Mouse (Mus musculus) T-cell, adult 2 months (primary cell): ENCODE results near the gene Trim2.

Experiments
- DNase-seq: peaks from one replicate; pipeline ENCODE4 v3.0.0; 2022; ENCODE audit warnings: low spot score

The Trim2 gene

DNA sequence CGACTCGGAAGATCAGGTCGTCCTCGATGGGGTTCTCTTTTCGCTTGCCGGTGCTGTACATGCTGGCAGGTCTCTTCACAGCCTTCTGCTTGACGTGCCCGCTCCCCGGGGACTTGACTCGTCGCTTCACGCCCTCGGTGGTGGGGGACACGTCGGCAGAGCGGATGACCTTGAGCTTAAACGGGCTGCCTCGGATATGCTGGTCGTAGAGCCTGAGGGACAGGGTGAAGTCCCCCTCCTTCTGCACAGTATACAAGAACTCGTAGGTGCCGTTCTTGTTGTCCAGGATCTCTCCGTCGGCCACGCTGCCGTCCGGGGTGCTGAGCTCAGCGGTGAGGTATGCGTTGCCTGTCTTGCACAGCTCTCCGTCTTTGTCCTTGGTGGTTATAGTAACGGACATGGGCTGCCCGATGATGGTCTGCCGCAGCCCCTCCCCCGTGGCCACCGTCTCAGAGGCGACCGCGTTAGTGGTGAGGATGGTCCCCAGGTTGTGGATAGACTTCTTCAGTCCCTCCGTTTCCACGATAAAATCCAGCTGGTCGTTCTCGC, 116.1 kb downstream of the Trim2 start:
- peak; percentile 8 for DNase-seq

DNA sequence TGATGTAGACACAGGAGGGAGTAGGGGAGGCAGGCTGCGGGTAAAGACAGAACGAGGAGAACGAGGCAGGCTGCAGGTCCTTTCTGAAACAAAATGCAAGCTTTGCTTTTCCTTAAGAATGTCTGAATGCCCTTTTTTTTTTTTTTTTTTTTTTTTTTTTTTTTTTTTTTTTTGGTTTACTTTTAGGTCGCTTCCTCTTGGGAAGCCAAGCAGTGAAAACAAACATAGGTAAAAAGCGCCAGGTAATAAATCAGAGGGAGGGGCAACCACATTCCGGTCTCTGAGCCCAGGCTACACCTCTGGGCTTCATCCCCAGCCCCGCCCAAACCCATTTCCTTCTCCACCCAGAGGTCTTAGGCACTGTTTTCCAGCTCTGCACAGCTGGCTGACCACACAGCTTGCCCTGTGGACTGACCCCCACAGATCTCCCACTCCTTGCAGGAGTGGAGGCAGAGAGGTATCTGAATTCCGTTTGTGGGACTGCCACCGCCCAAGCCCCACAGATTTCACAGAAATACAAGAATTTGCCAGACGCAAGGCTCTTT, 117.0 kb downstream of the Trim2 start:
- no peak for DNase-seq

DNA sequence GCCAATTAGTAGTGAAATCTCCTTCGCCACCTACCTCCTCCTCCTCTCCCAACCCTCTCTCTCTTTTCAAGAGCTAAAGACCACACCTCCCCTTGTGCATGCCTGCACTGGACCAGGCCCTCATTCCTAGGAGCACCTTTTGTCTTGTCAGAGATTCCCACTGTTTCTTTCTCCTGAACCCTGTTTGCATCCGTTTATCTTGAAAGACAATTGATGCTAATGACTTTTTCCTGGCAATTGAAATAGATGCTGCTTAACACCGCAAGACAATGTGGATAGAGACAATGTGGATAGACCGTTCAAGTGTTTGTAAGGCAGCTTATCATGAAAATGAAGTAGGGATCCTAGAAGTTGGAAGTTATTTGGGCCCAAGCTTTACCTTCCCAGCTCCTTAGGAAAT, 125.0 kb downstream of the Trim2 start:
- DNase-seq = no peak

DNA sequence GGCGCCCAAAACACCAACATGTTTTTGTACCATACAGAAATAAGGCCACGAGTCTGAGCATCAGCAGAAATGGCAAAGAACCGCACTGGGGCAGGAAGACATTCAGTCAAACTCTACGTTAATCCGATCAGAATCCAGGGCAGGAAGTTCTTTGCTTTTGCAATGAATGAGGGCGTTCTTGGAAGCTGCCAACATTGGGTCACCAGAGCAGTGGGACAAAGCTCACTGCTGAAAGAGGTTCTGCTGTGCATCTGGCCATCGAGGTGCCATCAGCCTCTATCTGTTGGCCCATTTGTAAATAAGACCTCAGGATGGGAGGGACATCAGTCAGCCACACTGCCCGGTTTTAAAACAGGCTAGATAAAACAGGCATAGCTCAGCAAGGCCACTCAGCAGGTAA, 125.6 kb downstream of the Trim2 start:
- no peak for DNase-seq

DNA sequence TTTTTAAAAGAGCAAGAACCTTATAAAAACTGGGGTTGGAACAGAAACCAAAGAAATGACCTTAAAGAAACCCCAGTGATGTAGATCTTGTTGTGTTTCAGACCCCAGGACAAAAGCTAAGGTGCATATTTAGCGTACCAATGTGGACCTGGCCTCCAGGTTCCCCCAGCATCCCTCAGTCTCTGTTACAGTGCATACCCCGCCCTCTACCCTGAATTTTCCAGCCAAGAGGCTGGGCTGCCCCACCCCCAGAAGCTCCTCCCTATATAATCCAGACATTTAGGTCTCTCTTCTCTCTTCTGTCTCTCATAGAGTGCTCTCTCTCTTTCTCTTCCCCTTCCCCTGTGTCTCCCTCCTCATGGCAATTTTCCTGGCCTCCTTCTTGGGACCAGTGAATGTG, 126.4 kb downstream of the Trim2 start:
- no peak for DNase-seq

DNA sequence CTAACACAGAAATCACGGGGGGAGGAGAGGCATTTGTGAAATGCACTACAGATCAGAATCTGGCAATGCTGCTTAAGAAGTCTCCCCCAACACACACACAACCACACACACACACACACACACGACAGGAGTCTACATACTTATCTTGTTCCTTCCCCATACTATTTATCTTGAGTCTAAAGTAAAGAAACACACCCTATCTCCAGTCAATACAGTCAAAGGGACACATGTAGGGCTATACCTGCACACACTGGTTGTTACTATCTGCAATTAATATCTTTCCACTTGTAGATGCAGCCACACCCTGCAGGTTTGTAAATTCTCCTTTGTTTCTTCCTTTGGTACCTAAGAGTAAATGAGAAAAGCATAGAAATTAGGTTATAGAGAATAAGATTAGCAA, 128.8 kb downstream of the Trim2 start:
- DNase-seq = no peak

DNA sequence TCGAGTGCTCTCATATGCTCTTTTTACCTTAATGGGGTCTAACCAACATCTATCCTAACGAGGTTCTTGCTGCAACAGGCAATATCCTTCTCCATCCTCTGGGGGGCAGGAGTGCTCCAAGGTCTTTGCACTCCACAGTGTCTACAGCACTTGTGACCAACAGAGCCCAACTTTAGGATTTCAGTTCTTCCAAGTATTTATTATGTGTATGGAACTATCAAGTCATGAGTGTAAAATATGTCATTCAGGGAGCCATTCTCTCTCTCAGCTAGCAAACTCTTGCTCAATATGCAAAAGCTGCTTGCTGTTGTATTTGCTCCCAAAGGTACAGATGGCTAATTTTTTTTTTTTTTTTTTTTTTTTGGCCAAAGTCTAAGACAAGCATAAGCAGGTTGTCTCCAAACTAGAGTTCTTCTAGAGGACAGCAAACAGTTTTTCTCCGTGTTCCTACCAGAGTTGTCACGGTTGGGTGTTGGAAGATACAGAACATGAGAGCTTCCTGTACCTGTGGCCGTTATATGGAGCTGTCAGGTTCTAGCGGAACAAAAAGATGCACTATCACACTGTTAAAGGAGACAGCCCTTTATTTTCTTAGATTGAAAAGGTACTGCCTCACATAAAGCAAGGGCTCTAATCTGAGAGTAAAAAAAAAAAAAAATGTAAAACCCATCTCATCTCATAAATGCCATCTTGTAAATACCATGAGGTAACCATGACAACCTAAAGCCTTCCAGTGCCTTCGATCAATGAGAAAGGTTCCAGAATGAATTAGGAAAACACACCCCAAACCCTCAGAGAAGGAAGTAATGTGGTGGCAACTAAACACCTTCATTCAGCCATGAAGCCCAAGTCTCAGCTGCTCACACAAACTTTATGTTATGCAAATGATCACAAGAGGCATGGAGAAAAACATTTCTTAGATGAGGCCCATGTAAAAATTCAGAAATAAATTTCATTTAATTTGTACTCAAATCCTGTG, 131.1 kb downstream of the Trim2 start:
- DNase-seq = peak; percentile 54

DNA sequence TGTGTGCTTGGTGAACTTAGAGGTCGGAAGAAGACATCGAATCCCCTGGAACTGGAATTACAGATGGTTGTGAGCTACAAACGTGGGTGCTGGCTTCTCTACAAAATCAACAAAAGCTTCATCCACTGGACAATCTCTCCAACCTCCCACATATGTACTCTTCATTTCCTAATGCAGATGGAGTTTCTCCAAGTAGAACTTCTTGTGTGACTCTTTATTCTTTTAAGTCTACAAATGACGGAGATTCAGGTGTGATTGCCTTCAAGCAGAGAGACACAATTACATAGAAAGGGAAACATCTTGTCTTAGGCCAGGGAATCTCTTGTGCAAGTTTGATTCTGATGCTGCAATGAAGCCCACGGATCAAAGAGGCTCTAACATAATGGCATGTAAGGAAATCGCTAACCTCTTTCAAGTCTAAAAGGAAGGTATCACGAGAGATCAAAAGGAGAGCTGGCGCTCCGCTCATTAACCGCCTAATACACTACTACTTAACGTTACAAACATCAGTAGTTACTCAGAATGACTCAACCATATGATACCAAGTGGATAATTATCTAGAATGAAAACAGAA, 133.0 kb downstream of the Trim2 start, which contains the start of gene Gm6525:
Gene Gm6525, plus strand, starts transcription at position 524 of the 574 bp plus-strand sequence.
- DNase-seq = no peak

DNA sequence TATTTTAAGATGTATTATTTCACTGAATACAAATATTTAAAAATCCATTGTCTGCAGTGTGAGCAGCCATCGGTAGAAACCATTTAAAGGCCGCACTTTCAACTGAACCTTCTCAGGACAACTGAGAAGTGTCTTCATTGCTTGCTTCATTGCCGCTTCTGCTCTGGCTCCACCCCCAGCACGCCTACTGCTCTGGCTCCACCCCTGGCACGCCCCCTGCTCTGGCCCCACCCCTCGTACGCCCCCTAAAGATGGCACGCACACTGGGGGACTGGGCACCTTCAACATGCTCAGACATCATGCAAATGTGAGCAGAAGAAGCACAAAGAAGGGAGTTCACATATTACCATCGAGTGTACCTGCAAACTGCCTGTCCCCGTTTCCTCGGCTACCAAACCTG, 134.3 kb downstream of the Trim2 start:
- no peak for DNase-seq

DNA sequence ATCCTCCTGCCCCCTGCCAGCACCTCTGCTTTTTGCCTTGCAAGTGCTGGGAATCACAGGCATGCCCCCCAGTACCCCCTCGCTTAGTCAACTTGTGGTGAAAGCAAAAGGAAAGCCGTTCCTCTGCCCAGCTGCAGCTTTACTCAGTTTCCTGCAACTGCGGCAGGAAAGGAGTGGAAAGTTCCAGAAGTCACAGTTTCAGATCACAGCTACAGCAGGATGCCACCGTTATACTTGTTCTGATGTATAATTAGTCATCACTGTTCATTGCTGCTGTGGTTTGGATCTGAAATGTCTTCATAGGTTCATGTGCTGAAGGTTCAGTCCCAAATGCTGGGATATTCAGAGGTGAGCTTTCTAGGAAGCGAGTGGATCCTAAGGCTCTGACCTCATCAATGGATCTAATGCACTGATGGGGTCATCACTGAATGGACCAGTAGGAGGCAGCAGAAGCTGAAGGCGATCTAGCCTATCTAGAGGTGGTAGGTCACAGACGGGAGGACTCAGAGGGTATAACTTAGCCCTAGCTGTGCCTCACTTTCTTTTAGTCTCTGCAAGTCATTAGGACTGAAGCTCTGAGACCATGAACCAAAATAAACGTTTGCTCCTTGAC, 137.2 kb downstream of the Trim2 start:
- no peak for DNase-seq

DNA sequence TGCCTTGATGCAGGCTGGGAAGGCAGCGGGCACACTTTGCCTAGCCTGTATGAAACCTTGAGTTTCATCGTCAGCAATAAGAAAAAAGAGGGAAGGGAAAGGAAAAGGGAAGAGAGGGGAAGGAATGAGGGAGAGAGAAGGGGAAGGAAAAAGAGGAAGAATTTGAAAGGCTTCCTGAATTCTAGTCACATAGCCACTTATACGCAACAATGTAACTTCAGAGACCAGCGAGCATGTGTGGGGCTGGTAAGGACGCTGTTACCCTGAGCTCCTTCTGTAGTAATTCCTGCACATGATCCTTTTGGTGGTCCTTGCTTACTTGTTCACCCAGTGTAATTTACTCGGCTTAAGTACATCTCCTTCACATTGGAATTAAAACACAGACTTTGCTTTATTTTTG, 137.7 kb downstream of the Trim2 start:
- DNase-seq = no peak

DNA sequence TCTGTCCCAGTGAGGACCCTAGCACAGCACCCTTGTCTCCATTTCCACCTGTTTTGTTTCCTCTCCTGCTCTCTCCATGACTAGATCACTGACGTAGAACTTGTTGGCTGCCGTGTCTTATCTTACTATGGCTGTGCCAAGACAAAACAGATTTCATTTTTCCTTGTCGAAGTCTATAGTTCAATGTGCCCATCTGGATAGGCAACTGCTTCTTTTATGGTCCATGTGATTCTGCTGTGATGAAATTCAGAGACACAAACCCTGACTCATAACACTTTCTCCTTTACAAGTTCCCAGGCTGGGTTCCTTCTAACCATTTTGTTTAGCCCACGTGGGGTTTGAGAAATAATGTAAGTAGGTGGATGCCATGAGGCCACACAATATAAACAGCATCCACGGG, 140.6 kb downstream of the Trim2 start:
- no peak for DNase-seq

DNA sequence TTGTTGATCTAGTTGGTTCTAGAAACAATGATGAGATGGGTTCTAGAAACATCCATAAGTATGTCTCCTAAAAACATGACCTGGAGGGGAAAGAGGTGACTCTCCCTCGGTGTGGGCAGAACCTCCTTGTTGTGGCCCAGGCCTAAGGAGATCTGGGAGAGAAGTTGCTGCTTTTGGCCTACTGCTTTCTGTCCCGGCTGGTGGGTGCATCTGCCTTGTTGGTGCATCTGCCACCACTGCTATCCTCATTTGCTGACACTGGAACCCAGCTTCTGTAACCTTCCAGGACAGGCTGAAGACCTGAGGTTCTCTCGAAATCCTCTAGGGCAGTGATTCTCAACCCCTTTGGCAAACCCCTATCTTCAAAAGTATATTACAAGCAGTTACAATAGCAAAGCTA, 141.3 kb downstream of the Trim2 start:
- no peak for DNase-seq

DNA sequence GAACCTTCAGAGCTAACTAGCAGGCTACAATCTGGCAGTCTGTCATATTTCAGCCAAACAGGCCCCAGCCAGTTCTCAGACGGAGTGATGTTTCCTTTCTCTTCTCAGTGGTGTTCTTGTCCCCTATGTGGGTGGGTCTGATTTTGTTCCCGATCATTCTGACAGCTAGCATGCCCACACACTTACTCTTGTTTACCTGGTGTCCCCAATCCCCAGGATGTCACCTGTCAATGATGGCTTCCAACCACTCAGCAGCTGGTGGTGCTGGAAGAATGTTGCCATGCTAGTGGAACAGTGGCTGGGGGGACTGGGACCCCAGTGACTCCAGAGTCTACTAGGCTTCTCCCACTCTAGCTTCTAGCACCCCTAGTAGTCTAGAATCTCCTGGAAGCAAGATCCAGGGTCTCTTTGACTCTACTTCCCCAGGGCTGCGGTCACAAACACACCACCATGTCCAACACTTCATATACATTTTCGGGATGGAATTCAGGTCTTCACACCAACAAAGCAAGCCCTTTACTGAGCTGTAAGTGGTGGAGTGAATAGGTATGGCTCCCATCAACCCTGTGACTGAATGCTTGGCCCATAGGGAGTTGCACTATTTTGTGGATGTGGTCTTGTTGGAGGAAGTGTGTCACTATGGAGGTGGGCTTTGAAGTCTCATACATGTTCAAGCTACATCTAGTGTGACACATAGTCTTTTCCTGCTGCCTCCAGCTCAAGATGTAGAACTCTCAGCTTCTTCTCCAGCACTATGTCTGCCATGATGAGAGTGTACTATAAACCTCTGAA, 148.9 kb downstream of the Trim2 start:
- DNase-seq = no peak

DNA sequence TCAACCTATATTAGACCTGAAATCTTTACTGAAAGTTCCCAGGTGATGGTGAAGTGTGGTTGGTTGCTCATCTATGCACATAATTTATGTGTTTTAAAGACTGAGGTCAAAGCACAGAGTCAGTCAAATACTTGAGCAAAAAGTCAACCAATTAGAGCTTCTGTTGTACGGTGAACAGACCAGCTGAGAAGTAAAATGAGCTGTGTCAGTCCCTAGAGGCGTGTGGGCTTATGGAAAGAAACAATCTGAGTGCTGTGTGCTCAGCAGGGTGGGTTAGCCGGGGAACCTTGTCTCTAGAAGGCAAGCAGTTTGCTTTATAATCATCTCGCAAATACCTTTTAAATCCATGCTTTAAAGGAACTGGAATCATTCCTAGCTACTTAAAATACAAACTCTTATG, 149.7 kb downstream of the Trim2 start:
- no peak for DNase-seq

DNA sequence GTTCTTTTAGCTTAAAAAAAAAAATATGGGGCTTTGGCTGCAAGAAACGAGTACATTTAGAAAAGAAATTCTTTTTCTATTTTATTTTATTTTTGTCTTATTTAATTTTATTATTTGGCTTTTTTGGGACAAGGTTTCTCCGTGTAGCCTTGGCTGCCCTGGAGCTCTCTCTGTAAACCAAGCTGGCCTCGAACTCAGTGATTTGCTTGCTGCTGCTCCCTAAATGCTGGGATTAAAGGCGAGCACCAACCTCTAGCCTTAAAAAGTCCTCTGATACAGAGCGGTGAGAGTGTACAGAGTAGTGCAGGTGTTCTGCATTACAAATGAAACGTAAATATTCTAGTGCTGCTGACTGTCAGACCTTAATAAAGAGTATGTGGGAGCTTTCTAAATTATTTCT, 150.6 kb downstream of the Trim2 start:
- no peak for DNase-seq

DNA sequence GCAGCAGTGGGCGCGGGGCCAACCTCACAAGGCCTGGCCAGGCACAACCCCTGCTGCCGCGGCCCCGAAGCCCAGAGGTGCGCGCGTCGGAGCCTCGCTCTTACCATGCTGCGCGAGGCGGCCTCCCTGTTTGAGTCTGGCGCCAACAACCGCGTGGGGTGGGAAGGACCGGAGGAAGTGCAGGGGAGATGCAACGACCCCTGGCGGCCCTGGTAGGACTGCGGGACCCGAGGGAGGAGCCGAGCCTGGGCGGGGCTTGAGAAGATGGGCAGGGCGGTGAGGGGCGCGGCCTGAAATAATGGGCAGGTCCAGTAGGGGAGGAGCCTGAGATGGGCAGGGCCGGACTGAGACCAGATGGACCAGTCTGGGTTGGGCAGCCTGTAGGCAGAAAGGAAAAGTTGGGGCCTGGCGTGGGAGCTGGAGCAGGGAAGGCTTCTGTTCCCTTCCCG, 151.1 kb downstream of the Trim2 start, which contains the start of gene Mnd1:
Gene Mnd1, minus strand, starts transcription at position 229 of the 449 bp plus-strand sequence.
- DNase-seq = peak; percentile 92

DNA sequence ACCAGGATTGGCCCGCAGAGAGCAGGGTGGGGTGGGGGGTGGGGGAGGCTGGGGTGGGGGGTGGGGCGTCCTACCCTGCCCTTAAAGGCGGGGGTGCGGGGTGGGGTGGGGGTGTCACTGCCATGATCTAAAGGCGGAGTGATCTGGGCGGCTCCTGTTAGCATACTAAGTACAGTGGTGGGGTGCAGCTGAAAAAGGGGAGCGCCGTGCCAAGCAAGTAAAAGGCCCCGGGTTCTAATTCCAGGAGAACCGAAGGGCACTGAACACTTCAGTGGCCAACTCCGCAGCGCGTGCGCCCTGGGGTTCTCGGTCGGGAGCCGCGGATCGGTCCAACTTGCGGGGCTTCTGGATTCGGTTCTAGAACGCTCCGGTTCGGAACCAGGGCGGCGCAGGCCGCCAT, 151.5 kb downstream of the Trim2 start:
- DNase-seq = no peak

DNA sequence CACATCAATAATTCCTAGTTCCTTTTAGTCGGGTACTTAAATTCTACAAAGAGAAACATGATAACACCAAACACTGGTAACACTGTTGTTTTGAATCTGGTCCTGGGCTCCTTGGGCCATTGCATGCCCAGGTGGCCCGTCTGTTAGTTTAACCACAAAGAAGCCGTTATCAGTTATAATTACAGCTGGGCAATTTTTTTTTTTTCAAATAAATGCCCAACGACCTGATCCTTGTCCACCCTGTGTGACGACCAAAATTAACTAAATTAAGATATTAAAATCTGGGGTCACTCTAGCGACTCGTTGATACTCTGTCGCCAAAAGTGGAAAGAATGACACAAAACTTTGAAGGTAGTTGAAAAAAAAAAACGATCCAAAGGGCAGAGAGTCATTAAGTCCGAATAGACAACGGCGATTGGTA, 151.9 kb downstream of the Trim2 start:
- DNase-seq = no peak

DNA sequence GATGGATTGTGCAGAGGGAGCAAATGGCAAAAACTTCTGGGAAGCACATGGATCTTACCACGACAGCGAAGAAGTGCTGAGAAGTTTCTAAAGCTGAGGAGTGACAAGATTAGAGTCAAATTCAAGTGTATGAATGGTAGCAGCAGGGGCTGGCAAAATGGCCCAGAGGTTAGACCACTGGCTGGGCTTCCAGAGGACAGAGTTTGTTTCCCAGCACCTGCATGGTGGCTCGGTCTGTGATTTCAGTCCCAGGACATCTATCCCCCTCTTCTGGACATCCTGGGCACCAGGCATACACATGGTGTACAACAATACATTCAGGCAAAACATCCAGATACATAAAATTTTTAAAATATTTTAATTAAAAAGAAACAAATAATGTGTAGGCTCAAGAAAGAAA, 156.8 kb downstream of the Trim2 start:
- DNase-seq = no peak

DNA sequence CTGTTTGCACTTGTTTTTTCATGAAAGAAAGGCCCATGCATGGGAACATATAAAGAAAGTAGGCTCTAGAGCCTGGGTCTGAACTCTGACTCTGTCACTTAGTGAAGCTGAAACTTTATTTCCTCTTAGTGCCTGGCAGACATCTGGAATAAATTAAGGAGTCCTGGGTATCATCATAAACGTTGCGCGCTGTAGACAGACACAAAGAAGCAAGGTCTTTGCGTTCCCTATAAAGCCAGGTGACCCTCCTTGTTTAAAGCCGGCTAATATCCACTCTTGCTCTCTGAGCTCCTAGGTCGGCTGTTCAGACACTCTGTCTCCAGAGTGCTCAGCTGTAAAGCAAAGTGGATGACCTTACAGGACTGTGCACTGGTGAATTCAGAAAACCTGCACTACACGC, 165.7 kb downstream of the Trim2 start:
- no peak for DNase-seq
